Mouse (Mus musculus) R1 (cell line): ENCODE measurements around the gene Rere.
A peak's percentile ranks its signal among the peaks of the same experiment; 100 is the strongest.
"Not testable (repeated sequence)": the region's sequence is repeated elsewhere in the genome, so short reads cannot be mapped to it uniquely, and the experiment has no call there.

Experiments used
- DNase-seq: peaks from one replicate; pipeline ENCODE4 v3.0.0-alpha.2; 2018; ENCODE audit warnings: low read depth, low spot score

Rere gene

DNA sequence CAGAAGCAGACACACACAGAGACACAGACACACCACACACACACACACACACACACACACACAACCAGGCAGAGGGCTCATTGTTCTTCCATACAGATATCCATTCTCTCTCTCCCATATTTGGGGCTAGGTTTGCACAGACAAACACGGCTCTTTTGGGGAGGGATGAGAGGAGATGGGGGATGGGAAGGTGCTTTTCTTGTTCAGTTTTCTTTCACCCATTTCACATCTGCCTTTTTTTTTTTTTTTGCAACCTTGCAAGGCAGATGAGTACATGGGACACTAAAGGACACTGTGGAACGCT lies 1.8 kb downstream of the Rere start:
- DNase-seq = no peak

- DNase-seq = no peak
Observed at GRCm38 (mm10) chr4:150283993-150284392, 2.5 kb downstream of the Rere start.

- no peak for DNase-seq
Observed at GRCm38 (mm10) chr4:150286980-150287379, 5.5 kb downstream of the Rere start.

GRCm38 (mm10) chr4:150287463-150287862 lies 6.0 kb downstream of the Rere start:
- not testable (repeated sequence) for DNase-seq

DNA sequence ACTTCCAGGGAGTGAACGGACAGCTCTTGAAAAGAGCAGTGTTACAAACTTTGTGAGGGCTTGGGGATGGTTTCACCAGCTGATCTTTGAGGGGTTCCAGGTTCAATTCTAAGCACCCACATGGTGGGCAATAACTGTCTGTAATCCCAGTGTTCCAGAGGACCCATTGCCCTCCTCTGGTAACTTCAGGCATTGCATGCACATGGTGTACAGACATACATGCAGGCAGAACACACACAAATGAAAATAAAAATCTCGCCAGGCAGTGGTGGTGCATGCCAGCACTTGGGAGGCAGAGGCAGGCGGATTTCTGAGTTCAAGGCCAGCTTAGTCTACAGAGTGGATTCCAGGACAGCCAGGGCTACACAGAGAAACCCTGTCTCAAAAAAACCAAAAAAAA lies 10.5 kb downstream of the Rere start:
- DNase-seq = peak; percentile 65

DNA sequence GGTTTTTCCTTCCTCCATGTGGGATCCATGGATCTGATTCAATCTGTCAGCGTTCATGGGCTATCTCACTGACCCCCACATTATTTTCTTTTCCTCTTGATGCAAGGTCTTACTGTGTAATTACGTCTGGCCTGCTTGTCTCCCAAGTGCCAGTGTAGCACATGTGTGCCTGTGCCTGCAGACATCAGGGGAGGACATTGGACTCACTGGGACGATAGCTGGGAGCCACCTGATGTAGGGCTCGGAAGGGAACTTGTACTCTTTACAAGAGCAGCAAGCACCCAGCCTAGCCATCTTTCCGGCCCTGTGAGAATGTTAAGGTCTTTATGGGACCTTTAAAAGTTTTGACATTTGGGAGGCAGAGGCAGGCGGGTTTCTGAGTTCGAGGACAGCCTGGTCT lies 13.4 kb downstream of the Rere start:
- no peak for DNase-seq

DNA sequence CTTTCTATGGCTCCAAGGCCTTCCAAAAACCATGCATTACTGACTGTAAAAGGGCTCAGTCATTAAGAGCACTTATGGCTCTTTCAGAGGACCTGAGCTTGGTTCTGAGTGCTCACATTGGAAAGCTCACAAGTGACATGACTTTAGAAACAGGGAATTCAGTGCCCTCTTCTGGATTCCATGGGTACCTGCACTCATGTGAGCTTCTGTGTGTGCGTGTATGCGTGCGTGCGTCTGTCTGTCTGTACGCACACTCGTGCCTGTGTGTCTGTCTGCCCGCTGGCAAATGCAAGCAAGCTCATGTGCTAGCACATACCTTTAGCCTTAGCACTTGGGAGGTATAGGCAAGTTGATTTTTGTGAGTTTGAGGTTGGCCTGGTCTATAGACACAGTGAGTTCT lies 14.5 kb downstream of the Rere start:
- peak; percentile 84 for DNase-seq

DNA sequence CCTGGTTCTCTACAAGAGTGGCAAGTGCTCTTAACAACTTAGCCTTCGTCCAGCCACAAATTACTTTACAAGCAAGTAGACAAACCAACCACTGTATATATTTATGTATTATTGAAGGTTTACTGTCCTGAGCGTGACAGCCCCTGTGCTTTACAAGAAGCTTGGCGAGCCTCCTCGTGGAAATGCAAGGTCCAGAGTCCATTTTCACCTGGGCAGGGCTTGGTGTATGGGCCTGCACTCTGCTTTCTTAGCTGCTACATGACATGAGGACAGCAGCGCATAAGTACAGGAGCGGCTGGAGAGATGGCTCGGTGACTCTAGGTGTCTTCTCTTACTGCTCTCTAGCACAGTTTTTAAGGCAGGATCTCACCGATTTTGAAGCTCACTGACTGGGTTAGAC lies 21.3 kb downstream of the Rere start:
- no peak for DNase-seq

- DNase-seq = no peak
Observed at GRCm38 (mm10) chr4:150306701-150307100, 25.3 kb downstream of the Rere start.

DNA sequence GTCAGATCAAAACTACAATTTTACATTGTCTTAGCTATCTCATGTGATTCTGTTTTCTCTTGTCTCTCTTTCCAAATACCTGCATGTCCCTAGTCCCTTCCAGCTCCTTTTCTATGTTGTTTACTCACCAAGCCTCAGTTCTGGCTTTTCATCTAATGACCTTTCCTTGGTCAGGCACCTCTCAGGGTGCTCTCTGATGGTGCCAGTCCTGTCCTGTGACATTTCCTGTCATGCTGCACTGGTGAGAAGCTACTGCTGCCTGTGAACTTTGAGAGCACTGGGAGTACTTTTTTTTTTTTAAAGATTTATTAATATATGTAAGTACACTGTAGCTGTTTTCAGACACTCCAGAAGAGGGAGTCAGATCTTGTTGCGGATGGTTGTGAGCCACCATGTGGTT lies 25.8 kb downstream of the Rere start:
- DNase-seq = no peak

- no peak for DNase-seq
Observed at GRCm38 (mm10) chr4:150311431-150311830, 30.0 kb downstream of the Rere start.

GRCm38 (mm10) chr4:150312646-150313045 lies 31.2 kb downstream of the Rere start:
- DNase-seq = no peak

- peak; percentile 41 for DNase-seq
Observed at GRCm38 (mm10) chr4:150315301-150315700, 33.9 kb downstream of the Rere start.

DNA sequence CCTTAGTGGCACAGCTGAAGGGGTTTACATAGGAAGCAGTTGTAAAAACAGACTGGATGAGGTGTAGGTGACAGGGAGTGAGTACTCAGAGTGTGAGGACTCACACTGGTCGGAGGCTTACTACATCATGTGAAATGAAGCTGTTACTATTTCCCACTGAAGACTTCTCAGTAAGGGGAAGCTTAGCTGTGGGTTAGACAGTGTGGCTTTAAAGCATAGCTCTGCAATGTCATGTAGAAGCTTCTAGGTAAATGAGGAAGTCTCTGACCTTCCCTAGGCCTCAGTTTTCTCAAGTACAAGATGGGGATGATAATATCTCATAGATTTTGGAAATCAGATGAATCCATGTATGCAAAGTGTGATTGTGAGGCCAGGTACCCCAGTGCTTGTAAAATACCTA lies 35.1 kb downstream of the Rere start:
- no peak for DNase-seq

DNA sequence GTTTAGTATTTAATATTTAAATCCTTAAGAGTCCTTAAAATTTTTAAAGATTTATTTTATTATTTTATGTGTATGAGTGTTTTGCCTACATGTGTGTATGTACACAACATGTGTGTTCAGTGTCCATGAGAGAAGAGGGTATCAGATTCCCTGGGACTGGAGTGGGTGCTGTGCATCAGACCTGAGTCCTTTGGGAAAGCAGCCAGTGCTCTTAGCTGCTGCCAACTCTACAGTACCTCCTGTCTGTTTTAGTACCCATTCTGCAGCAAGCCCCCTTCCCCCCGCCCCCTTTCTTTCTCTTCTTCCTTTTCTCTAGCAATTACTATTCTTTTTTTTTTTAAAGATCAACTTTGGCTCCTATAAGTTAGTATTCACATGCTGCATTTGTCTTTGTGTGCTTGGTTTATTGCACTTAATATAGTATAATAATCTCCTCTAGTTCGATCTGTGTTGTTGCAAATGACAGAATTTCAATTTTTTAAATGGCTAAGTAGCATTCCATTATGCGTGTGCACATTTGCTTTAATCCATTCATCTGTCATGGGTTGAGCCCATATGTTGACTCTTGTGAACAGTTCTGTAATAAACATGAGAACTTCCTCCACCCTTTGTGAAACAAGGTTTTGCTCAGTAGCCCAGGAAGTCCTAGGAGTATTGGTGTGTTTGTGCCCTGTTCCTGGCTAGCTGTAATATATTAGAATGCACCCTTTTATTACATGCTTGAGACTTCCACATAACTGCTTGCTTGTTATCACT lies 43.8 kb downstream of the Rere start:
- DNase-seq = no peak

DNA sequence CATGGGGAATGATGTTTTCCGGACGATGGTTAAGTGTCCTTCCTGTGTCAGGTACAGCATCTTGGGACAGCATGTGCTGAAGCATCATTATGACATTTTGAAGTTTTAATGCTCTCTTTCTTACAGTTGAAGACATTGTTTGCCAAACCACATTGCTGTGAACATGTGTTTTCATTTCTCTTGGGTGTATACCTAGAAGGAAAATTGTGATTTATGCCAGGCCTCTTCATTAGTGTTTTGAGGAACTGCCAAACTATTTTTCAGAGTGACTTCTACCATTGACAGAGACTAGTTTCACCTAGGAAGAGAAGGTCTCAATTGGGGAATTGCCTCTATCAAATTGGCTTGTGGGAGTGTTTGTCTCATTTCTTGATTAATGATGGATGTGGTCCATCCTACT lies 44.6 kb downstream of the Rere start:
- no peak for DNase-seq

DNA sequence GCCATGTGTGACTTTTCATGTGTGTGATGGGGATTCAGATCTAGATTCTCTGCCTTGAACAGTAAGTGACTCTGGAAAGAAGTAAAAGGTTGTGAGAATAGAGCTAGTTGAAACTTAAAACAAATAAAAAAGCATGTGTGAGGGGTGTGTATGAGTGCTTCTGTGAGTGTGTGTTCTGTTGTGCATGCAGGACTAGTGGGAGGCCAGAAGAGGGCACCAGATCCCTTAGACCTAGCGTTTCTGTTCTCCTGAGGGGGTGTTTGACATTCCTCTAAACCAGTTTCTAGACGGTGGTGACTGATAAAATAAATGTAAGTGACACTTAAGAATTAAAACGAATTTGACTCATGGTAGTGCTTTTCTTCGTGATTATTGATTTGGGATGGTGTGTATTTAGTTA lies 46.0 kb downstream of the Rere start:
- peak; percentile 74 for DNase-seq

GRCm38 (mm10) chr4:150333927-150334682 lies 52.7 kb downstream of the Rere start:
- DNase-seq = no peak

GRCm38 (mm10) chr4:150337260-150337659 lies 55.8 kb downstream of the Rere start:
- no peak for DNase-seq

DNA sequence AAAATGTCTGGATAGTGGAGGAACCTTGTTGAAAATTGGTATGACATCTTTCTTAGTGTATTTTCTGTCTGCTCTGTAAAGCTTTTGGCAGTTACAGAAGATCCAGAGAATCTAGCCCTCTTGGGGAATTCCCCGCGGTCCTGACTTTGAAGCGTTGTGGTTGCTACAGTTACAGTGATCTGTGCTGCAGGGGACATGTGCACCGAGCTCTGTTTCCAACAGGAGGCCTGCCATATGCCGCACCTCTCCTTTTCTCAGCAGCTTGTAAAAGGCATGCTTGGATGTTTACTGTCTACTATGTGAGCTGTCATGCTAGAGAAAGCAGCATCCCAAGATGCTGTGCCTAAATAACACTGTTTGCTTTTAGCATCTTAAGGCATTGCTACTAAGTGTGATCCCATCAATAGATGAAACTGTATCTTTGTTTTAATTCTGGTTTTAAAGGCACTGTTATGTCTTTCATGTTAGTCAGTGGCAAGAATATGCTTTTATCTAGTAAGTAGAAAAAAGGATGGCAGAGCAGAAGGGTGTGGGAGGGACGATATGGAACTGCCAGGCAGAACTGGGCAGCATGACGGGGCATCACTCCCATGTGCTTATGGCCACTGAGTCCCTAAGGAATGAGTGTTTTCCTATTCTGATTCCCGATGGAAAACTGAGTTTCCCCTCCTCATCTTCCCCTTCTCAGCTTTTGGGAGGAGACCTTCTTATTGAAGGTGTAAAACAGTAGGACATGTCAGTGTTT lies 57.6 kb downstream of the Rere start:
- no peak for DNase-seq

DNA sequence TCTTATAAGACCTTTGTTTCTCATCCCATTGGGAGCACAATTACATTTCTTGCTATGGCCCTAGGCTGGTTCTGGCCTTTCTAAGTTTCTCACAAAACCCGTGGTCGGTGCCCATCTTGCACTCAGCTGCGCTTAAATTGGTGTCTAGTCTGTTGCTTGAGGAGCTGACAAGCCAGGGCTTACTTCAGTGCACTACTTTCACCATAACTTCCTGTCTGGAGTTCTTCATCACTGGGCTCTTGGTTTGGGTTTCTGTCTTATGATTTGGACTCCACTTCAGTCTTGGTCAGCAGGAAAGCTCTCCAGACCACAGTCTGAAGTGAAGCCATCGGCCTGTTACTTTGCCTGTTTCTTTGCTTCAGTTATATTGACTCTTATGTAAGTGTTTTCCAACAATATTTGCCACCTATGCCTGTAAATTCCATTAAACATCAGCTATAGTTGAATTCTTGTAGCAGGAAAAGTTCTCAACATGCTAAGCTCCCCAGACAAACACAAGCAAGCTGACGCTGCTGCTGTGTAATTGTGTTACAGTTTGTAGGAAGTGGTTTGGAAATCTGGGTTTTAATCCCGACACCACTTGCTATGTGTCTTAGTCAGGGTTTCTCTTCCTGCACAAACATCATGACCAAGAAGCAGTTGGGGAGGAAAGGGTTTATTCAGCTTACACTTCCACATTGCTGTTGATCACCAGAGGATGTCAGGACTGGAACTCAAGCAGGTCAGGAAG lies 59.5 kb downstream of the Rere start:
- DNase-seq = no peak

DNA sequence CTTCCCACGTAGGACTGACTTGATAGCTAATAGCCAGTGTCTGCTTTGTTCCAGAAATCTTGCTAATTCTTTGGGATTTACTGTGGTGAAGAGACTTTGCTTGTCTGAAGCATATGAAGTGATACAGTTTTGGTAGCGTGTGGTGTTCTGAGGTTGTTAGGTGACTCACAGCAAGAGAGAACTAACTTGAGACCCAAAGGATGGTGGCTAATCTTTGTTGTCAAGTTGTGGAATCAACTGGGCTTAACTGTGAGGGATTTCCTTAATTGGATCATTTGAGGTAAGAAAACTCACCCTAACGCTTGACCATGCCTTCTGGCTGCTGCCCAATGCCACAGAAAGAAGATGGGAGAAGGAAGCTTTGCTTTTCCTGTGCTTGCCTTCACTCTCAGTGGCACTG lies 63.1 kb downstream of the Rere start:
- no peak for DNase-seq
